Mouse (Mus musculus) spleen, adult 2 months (tissue): ENCODE measurements around the gene Toe1. TPM values are rescaled to one million over a fixed set of nuclear protein-coding genes. Genes with fewer than 3 reads are reported as not detected.

ENCODE experiments used
- DNase-seq, 2 experiments: peaks; one replicate each; pipeline versions ENCODE4 v3.0.0 to v3.0.0-alpha.2; 2012 to 2021; ENCODE audit warnings: low spot score in 2 of 2, low read depth in 1 of 2
- H3K27ac ChIP-seq: fragments of 200-500 bp; 2 replicates; pipeline ENCODE4 v1.5.1; 2012; ENCODE audit warnings: low read length, inconsistent platforms; ENCODE audit not compliant: insufficient read depth
- H3K27me3 ChIP-seq: fragments of 200-500 bp; 2 replicates; pipeline ENCODE4 v1.6.1; 2012; ENCODE audit warnings: mild to moderate bottlenecking, moderate library complexity, low read length, inconsistent platforms; ENCODE audit not compliant: control insufficient read depth, insufficient read depth
- H3K36me3 ChIP-seq: fragments of 200-500 bp; 2 replicates; pipeline ENCODE4 v1.6.1; 2012; ENCODE audit warnings: mild to moderate bottlenecking, low read length, inconsistent platforms; ENCODE audit not compliant: control insufficient read depth, insufficient read depth
- H3K4me1 ChIP-seq: fragments of 200-500 bp; 2 replicates; pipeline ENCODE4 v1.6.1; 2011; ENCODE audit warnings: inconsistent platforms; ENCODE audit not compliant: control insufficient read depth, insufficient read depth, insufficient read length
- H3K4me3 ChIP-seq: fragments of 200-500 bp; 2 replicates; pipeline ENCODE4 v1.5.1; 2011; ENCODE audit warnings: mild to moderate bottlenecking, inconsistent platforms; ENCODE audit not compliant: insufficient read depth, insufficient read length; ENCODE audit errors: extremely low read depth
- CTCF ChIP-seq: fragments of 200-500 bp; IDR thresholded peaks from 2 replicates; pipeline ENCODE4 v1.5.1; 2011; ENCODE audit warnings: mild to moderate bottlenecking, inconsistent platforms; ENCODE audit not compliant: insufficient read depth, insufficient read length, insufficient replicate concordance; ENCODE audit errors: extremely low read depth
- POLR2A ChIP-seq: fragments of 200-500 bp; IDR thresholded peaks from 2 replicates; pipeline ENCODE4 v1.6.1; 2011; ENCODE audit warnings: low read depth, low read length, inconsistent platforms
- WGBS: fragments of 180-500 bp; shearing (Covaris S2); methylation state at CpG from one replicate; pipeline ENCODE4 v1.1.7; 2018; 5-methylcytosine and 5-hydroxymethylcytosine counted together
- polyA plus RNA-seq: library from polyadenylated mRNA; depleted of rRNA; stranded (reverse); fragments of >200 nt; gene quantifications from 2 replicates; pipeline ENCODE4 v1.2.3, GENCODE M21; 2012

Toe1 gene
- polyA plus RNA-seq, 1 experiment, result 18.7 TPM

DNA sequence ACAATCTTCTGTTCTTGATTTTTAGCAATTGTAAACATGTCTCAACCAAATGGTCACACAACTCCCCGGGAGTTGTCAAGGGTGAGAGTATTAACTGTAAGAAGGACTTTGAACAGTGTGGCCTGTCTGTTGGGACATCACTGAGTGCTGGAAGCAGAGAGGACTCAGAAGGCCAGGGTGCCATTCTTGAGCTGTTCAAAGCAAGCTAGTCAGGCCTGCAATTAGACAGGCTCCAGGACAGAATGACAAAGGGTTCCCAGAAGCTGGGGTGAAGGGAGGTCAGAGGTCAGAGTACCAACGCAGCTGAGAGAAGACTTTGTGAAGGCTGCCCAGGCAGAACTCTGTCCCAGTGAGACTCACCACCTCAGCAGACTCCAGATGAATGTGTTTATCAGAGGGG, 31.6 kb upstream of the Toe1 start:
- Histone ChIP-seq H3K27ac (no peak overlapping the region), H3K36me3 (no peaks in the 10 kb centered on the region), H3K27me3 (peaks cover 2% of the 10 kb centered on the region; the same call in 1 of the 2 replicates), H3K4me3 (no peak overlapping the region), H3K4me1 (no peaks in the 10 kb centered on the region)
- WGBS, result 76% methylated on average over 2 of the region's 2 CpGs
- TF ChIP-seq CTCF, result no peak
- no peak for TF ChIP-seq POLR2A
- no peak for DNase-seq

DNA sequence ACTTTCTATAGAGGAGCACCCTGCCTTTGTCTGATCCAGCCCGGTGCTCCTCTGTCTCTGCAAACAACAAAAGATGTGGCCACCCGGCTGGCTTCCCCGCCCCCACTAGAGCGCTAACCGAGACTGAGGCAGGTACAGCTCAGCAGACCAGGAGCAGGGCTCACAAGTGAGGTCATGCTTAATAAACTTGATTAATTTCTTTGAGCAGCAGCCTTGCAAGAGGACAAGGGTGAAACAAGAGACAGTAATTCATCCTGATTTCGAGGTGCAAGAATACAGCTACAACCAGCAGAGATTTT, 22.6 kb upstream of the Toe1 start:
- 70% methylated on average over 6 of the region's 6 CpGs for WGBS
- no peaks in the 10 kb centered on the region for H3K36me3 ChIP-seq
- no peak for DNase-seq

DNA sequence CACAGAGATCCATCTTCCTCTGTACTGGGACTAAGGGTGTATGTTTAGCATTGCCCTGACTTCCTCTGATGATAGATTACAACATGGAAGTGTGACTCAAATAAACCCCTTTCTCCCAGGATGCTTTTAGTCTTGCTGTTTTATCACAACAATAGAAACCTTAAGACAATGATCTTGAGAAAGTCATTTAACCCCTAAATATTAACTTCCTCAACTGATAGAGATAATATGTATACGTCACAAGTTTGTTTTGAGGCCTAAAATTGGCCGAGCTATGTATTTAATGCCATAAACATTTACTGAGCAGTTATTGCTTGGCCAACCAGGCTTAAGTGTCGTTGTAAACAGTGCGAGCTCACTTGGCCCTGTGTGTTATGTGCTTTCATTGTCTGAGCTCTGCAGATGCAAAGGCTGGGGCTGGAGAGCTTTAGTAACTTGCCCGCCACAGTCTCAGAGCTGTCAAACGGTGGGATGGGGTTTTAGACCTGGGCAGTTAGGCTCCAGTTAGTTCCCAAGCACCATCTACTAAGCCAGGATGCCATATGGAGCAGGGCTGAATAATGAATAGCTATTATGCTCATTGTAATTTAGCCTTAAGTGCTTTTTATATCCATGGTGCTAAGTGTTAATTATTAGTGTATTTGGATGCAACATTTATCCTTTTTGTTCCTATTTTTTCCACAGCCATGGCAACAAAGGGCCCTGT, 22.1 kb upstream of the Toe1 start:
- H3K27ac ChIP-seq, result no peak overlapping the region
- H3K4me1 ChIP-seq, result peaks cover 2% of the 10 kb centered on the region; the same call in 1 of the 2 replicates
- H3K36me3 ChIP-seq, result no peaks in the 10 kb centered on the region
- WGBS, result 84% methylated on average over 6 of the region's 6 CpGs
- no peak for DNase-seq
- no peak overlapping the region for H3K4me3 ChIP-seq
- H3K27me3 ChIP-seq, result no peaks in the 10 kb centered on the region
- TF ChIP-seq CTCF (no peak), POLR2A (no peak)

More for the DNA sequence above, 22.6 kb upstream of the Toe1 start:
- peaks cover under 1% of the 10 kb centered on the region; the same call in 1 of the 2 replicates for H3K4me1 ChIP-seq
- H3K27ac ChIP-seq, result no peak overlapping the region
- H3K4me3 ChIP-seq, result no peak overlapping the region
- TF ChIP-seq POLR2A (no peak), CTCF (no peak)
- H3K27me3 ChIP-seq, result no peaks in the 10 kb centered on the region

DNA sequence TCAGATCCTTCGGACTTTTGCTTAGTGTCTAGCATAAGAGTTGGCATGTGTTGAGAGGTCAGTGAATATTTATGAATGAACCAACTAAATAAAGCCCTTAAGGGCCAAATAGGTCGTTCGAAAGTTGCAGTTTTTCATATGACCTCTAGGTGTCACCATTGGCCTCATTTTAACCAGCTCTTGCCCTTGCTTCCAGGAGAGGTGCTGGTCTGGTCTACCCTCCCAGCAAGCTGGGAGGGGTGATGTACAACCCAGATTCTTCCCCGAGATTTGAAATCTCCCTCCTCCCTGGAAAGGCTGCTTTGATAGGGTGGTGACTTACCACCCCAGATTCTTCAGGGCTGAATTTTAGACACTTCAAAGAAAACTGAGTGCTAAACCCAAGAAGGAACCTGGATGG, 20.4 kb upstream of the Toe1 start:
- peak in 1 of 2 experiments; percentile 58 for DNase-seq
- WGBS, result 2% methylated on average over 4 of the region's 4 CpGs

GRCm38 (mm10) chr4:116824541-116825004, 17.1 kb upstream of the Toe1 start:
- peak overlapping the region; percentile 83 for H3K27ac ChIP-seq
- peaks cover 8% of the 10 kb centered on the region; the same call in 1 of the 2 replicates for H3K27me3 ChIP-seq
- WGBS, result 2% methylated on average over 29 of the region's 29 CpGs
- DNase-seq, result peak; percentile 38 to 68
- peaks cover 13% of the 10 kb centered on the region; the same call in 1 of the 2 replicates for H3K4me1 ChIP-seq
- H3K4me3 ChIP-seq, result peak overlapping the region; percentile 78
- no peaks in the 10 kb centered on the region for H3K36me3 ChIP-seq
- TF ChIP-seq CTCF, result no peak
- TF ChIP-seq POLR2A, result peak; percentile 38; the same call in 1 of the 2 replicates

More for the DNA sequence above, 20.4 kb upstream of the Toe1 start:
- TF ChIP-seq POLR2A (no peak), CTCF (peak; percentile 35; the same call in 1 of the 2 replicates)
- Histone ChIP-seq H3K4me3 (no peak overlapping the region), H3K27ac (no peak overlapping the region), H3K36me3 (no peaks in the 10 kb centered on the region), H3K27me3 (no peaks in the 10 kb centered on the region), H3K4me1 (peaks cover 6% of the 10 kb centered on the region; the same call in 1 of the 2 replicates)

DNA sequence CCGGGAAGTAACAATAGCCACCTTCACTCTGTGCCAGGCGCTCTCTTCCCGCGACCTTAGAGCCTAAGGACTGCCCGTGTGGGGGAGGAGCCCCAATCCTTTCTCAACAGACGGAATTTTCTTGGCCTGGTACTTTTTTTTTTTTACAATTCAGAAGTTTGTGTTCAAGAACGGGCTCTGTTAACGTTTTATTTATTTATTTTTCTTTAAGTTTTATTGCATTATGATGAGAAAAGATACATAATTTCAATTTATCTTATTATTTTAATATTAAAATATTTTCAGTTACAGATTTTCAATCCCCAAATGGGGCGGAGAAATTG, 14.2 kb upstream of the Toe1 start, which contains the start of gene Hpdl:
Gene Hpdl, minus strand, starts transcription at position 14 of the 323 bp plus-strand sequence.
- peaks cover 13% of the 10 kb centered on the region; the same call in 1 of the 2 replicates for H3K4me1 ChIP-seq
- no peak for TF ChIP-seq POLR2A
- TF ChIP-seq CTCF, result no peak
- peak within 1 kb of the TSS; percentile 69 for H3K4me3 ChIP-seq
- no peak within 1 kb of the TSS for H3K27ac ChIP-seq
- 12% methylated on average over 9 of the region's 9 CpGs for WGBS
- H3K27me3 ChIP-seq, result peaks cover 8% of the 10 kb centered on the region; the same call in 1 of the 2 replicates
- no peaks in the 10 kb centered on the region; the same call in 1 of the 2 replicates for H3K36me3 ChIP-seq
- DNase-seq, result no peak
